Mouse (Mus musculus): Measurements from ENCODE around the gene R3hdm4.

DNA sequence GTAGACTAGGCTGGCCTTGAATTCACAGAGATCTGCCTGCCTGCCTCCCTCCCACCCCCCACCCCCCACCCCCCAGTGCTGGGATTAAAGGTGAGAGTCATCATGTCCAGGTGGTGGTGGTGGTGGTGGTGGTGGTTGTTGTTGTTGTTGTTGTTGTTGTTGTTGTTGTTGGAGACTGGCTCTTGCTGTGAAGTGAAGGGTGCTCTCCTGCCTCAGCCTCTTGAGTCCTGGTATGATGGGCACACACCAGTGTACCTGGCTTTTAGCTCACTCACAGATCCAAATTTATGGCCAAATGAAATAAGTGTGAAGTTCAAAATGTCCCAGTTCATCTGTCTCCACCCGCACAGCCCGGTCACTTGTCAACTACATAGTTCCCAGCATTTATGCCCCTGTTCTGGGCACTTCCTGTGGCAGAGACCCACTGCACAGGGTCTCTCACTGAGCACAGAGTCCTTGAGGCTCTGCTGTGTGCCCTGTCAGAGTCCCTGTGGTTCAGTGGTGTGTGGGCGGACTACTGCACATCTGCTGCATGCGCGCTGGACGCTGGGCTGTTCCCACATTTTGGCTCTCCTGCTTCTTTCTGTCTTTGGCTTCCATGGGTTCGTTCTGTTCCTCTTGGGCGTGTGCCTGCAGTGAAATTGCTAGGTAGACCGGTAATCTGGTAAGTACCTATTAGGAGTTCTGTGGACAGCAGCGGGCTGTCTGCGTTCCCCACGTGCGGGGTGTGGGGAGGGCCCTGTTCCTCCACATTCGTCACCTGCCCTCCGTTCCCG, 14.0 kb upstream of the R3hdm4 start:
- TF ChIP-seq CTCF (IDR thresholded peaks at IDR 0.05) (no peak), POLR2A (IDR thresholded peaks at IDR 0.05; ENCODE audit: insufficient read depth, low read depth, low read length) (no peak), EP300 (IDR thresholded peaks at IDR 0.05; ENCODE audit: insufficient read depth, low read depth, low read length) (no peak)

All from heart, adult 2 months (tissue).